Mouse (Mus musculus): ENCODE data around the gene Dab1. TPM values are rescaled to one million over a fixed set of nuclear protein-coding genes. Genes with fewer than 3 reads are reported as not detected.
A peak's percentile ranks its signal among the peaks of the same experiment; 100 is the strongest.

Dab1 gene
- total RNA-seq, 2 experiments from 2014 or later: 117 to 119 TPM

- DNase-seq (ENCODE audit: low spot score in 2 of 2): no peak
These were observed 452.1 kb downstream of the Dab1 start for GRCm38 (mm10) chr4:104071296-104071695.

- DNase-seq (ENCODE audit: low spot score in 2 of 2): no peak
These were observed 454.8 kb downstream of the Dab1 start for GRCm38 (mm10) chr4:104073920-104074459.

GRCm38 (mm10) chr4:104077771-104078170 is 458.6 kb downstream of the Dab1 start:
- DNase-seq (ENCODE audit: low spot score in 2 of 2): peak; percentile 16 to 31

GRCm38 (mm10) chr4:104106299-104106698 is 487.1 kb downstream of the Dab1 start:
- no peak for DNase-seq (ENCODE audit: low spot score in 2 of 2)

GRCm38 (mm10) chr4:104111614-104112013 is 492.5 kb downstream of the Dab1 start:
- DNase-seq (ENCODE audit: low spot score in 2 of 2): no peak

- peak in 1 of 2 experiments; percentile 7 for DNase-seq (ENCODE audit: low spot score in 2 of 2)
These were observed 494.2 kb downstream of the Dab1 start for GRCm38 (mm10) chr4:104113209-104114005.

- DNase-seq (ENCODE audit: low spot score in 2 of 2): no peak
These were observed 494.8 kb downstream of the Dab1 start for GRCm38 (mm10) chr4:104114006-104114361.

- DNase-seq (ENCODE audit: low spot score in 2 of 2): no peak
These were observed 500.9 kb downstream of the Dab1 start for GRCm38 (mm10) chr4:104120108-104120507.

GRCm38 (mm10) chr4:104121959-104122358 is 502.8 kb downstream of the Dab1 start:
- peak; percentile 26 to 31 for DNase-seq (ENCODE audit: low spot score in 2 of 2)

- no peak for DNase-seq (ENCODE audit: low spot score in 2 of 2)
These were observed 503.2 kb downstream of the Dab1 start for GRCm38 (mm10) chr4:104122364-104122763.

GRCm38 (mm10) chr4:104153637-104154036 is 534.5 kb downstream of the Dab1 start:
- DNase-seq (ENCODE audit: low spot score in 2 of 2): no peak

- no peak for DNase-seq (ENCODE audit: low spot score in 2 of 2)
These were observed 558.9 kb downstream of the Dab1 start for GRCm38 (mm10) chr4:104178067-104178466.

GRCm38 (mm10) chr4:104186311-104186710 is 567.2 kb downstream of the Dab1 start:
- no peak for DNase-seq (ENCODE audit: low spot score in 2 of 2)

- DNase-seq (ENCODE audit: low spot score in 2 of 2): no peak
These were observed 579.5 kb downstream of the Dab1 start for GRCm38 (mm10) chr4:104198635-104199034.

GRCm38 (mm10) chr4:104201686-104202085 is 582.5 kb downstream of the Dab1 start:
- DNase-seq (ENCODE audit: low spot score in 2 of 2): no peak

GRCm38 (mm10) chr4:104204047-104204446 is 584.9 kb downstream of the Dab1 start:
- no peak for DNase-seq (ENCODE audit: low spot score in 2 of 2)

- DNase-seq (ENCODE audit: low spot score in 2 of 2): no peak
These were observed 587.5 kb downstream of the Dab1 start for GRCm38 (mm10) chr4:104206639-104207038.

GRCm38 (mm10) chr4:104209081-104209480 is 589.9 kb downstream of the Dab1 start:
- peak in 1 of 2 experiments; percentile 28 for DNase-seq (ENCODE audit: low spot score in 2 of 2)

- DNase-seq (ENCODE audit: low spot score in 2 of 2): no peak
These were observed 591.6 kb downstream of the Dab1 start for GRCm38 (mm10) chr4:104210796-104211195.

GRCm38 (mm10) chr4:104211531-104212455 is 592.6 kb downstream of the Dab1 start:
- no peak for DNase-seq (ENCODE audit: low spot score in 2 of 2)

- DNase-seq (ENCODE audit: low spot score in 2 of 2): no peak
These were observed 595.6 kb downstream of the Dab1 start for GRCm38 (mm10) chr4:104214724-104215123.

GRCm38 (mm10) chr4:104217336-104217735 is 598.2 kb downstream of the Dab1 start:
- DNase-seq (ENCODE audit: low spot score in 2 of 2): no peak
